Mouse (Mus musculus) midbrain, embryonic 10.5 days (tissue): ENCODE measurements around the gene Pin1rt1. TPM values are rescaled to one million over a fixed set of nuclear protein-coding genes. Genes with fewer than 3 reads are reported as not detected.

Experiments used
- DNase-seq: peaks from one replicate; pipeline ENCODE4 v3.0.0-alpha.2; 2017; ENCODE audit warnings: low spot score
- H3K27ac ChIP-seq: fragments of 300-500 bp; sonication (generic); replicated peaks from 2 replicates; pipeline ENCODE4 v1.5.1; 2016; ENCODE audit warnings: mild to moderate bottlenecking
- H3K27me3 ChIP-seq: fragments of 300-500 bp; sonication (generic); 2 replicates; pipeline ENCODE4 v1.6.1; 2016; ENCODE audit warnings: low read depth, mild to moderate bottlenecking; ENCODE audit not compliant: poor library complexity, severe bottlenecking
- H3K36me3 ChIP-seq: fragments of 300-500 bp; sonication (generic); 2 replicates; pipeline ENCODE4 v1.6.1; 2016; ENCODE audit warnings: mild to moderate bottlenecking, moderate library complexity
- H3K4me1 ChIP-seq: fragments of 300-500 bp; sonication (generic); 2 replicates; pipeline ENCODE4 v1.6.1; 2016
- H3K4me3 ChIP-seq: fragments of 300-500 bp; sonication (generic); 2 replicates; pipeline ENCODE4 v1.5.1; 2016; ENCODE audit warnings: mild to moderate bottlenecking, moderate library complexity
- H3K9me3 ChIP-seq: fragments of 300-500 bp; sonication (generic); replicated peaks from 2 replicates; pipeline ENCODE4 v1.6.1; 2016; ENCODE audit warnings: mild to moderate bottlenecking
- WGBS: fragments of 180-500 bp; shearing (Covaris S2); methylation state at CpG from one replicate; pipeline ENCODE4 v1.1.7; 2016; 5-methylcytosine and 5-hydroxymethylcytosine counted together
- polyA plus RNA-seq: library from polyadenylated mRNA; unstranded; fragments of >200 nt; fragmentation: Nextera tagmentation; extraction: Ambion mirVana; gene quantifications from 2 replicates; pipeline ENCODE4 v1.2.1, GENCODE M21; 2016

Pin1rt1 gene
- polyA plus RNA-seq, 1 experiment from 2014 or later, result not detected

DNA sequence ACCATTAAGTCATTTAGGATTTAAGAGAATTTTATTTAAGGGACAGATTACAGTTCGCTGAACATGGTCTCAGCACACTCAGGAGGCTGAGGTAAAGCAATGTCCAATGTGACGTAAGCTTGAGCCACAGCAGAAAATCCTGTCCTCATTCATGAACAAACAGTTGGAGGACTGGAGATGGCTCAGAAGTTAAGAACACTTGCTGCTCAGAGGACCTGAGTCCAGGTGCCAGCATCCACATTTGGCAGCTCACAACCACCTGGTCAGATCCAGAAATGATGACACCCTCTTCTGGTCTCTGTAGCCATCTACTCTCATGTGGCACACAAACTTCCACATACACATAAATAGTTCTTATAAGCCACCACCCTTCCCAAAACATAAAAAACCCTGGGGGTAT, 23.5 kb upstream of the Pin1rt1 start:
- WGBS, result 93% methylated on average over 2 of the region's 2 CpGs
- Histone ChIP-seq H3K36me3 (no peaks in the 10 kb centered on the region), H3K27ac (no peak overlapping the region), H3K27me3 (peaks cover 46% of the 10 kb centered on the region), H3K4me1 (peaks cover 24% of the 10 kb centered on the region), H3K4me3 (no peak overlapping the region), H3K9me3 (no peaks in the 10 kb centered on the region)
- DNase-seq, result no peak

DNA sequence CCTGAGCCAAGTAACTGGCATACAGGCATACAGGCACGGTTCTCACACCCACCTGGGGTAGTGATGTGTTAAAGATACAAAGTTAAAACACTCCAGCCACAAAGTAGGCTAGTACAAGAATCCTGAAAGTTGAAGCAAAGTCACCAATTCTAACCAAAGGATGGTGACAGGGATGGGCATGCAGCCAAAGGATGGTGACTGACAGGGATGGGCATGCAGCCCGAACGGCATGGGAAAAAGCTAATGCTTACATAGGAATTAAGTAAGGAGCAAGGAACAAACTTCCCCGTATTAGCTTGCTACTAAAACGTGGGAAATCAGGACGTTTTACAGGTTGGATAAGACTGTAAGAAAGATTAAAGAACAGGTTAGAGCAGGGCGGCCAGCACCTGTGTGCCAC, 20.1 kb upstream of the Pin1rt1 start:
- Histone ChIP-seq H3K36me3 (no peaks in the 10 kb centered on the region), H3K4me1 (peaks cover 6% of the 10 kb centered on the region), H3K27ac (no peak overlapping the region), H3K27me3 (peaks cover 17% of the 10 kb centered on the region), H3K4me3 (no peak overlapping the region), H3K9me3 (no peaks in the 10 kb centered on the region)
- DNase-seq, result no peak
- WGBS, result 83% methylated on average over 7 of the region's 7 CpGs

DNA sequence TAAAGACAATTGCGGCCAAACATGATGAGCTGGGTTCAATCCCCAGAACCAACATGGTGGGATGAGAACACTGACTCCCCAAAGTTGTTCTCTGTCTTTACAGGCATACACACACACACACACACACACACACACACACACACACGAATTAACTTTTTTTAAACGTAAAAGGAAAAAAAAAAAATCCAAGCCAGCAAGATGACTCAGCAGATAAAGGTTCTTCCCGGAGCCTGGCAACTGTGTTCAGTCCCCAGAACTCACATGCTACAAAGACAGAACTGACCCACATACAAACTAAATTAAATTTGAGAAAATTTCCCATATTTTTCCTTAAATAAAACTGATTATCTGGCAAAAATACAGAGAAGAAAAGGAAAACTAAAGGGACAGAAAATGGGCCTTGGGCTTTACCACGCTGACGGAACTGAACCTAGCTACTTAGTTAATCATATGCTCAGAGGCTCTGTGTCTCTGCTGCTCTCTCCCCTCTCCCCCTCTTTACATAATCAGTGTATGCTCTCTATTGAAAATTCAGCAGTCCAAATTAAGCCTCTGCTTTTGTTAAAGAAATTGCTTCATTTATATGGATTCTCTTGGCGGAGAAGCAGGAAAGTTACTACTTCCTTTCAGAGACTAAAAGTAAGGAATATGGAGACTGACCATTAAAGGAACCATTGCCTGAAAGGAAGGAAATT, 16.5 kb upstream of the Pin1rt1 start:
- no peaks in the 10 kb centered on the region for H3K27me3 ChIP-seq
- no peak overlapping the region for H3K4me3 ChIP-seq
- WGBS, result 80% methylated on average over 7 of the region's 7 CpGs
- no peaks in the 10 kb centered on the region for H3K9me3 ChIP-seq
- no peaks in the 10 kb centered on the region for H3K4me1 ChIP-seq
- no peaks in the 10 kb centered on the region for H3K36me3 ChIP-seq
- H3K27ac ChIP-seq, result no peak overlapping the region
- DNase-seq, result no peak

DNA sequence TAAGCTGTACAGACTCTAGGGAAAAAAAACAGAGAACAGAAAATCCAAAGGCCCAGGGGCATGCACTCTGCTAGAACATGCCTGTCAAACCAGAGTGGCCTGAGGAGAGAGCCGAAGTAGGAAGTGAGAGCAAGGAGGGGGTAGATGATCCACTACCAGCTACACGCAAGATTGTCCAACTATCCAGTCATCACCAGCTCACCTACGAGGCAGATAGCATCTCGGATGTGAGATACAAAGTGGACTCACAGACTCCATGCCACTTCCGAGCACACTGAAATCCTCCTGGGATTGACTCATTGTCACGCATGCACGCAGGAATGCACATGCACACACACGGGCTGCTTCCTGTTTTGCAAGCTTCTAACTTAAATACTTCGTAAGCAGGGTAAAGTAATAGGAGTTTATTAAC, 15.9 kb upstream of the Pin1rt1 start:
- no peaks in the 10 kb centered on the region for H3K4me1 ChIP-seq
- H3K27ac ChIP-seq, result no peak overlapping the region
- no peak overlapping the region for H3K4me3 ChIP-seq
- no peak for DNase-seq
- no peaks in the 10 kb centered on the region for H3K9me3 ChIP-seq
- 90% methylated on average over 9 of the region's 9 CpGs for WGBS
- no peaks in the 10 kb centered on the region for H3K27me3 ChIP-seq
- H3K36me3 ChIP-seq, result no peaks in the 10 kb centered on the region

DNA sequence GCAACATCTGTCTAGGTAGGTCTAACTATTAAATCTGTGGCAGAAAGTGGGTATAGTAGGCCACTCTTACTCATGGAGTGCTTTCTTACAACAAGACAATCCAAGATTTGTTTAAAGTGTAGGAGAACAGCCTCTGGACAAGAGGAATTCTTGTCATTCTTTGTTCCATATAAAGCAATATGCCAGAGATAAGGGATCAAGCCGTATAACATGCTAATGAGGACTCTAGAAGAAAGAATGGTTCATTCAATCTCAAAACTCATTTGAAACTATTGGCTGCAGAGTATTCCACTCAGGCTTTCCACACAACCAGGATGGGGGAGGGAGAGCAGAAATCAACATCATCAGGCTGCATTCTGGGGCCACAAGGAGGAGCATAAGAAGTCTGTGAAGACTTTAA, 11.2 kb upstream of the Pin1rt1 start:
- Histone ChIP-seq H3K27me3 (no peaks in the 10 kb centered on the region), H3K9me3 (no peaks in the 10 kb centered on the region), H3K4me3 (no peak overlapping the region), H3K36me3 (no peaks in the 10 kb centered on the region), H3K4me1 (no peaks in the 10 kb centered on the region), H3K27ac (no peak overlapping the region)
- no peak for DNase-seq
- 91% methylated on average over 1 of the region's 1 CpGs for WGBS

DNA sequence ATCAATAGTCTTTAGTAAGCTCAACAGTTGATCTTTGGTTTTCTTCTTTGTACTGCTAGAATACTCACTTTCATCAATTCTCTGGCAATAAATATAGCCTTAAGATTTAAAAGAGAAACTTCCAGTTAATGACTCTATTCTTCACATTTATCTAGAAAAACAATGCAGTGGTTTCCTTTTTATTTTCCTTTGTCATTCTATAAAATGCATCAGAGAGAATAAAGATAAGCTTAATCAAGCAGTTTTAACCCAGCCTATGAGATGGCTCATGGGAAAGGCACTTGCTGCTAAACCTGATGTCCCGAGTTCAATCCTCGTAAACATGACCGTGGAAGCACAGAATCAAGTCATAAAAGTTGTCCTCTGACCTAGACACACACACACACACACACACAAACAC, 5.8 kb upstream of the Pin1rt1 start:
- Histone ChIP-seq H3K9me3 (no peaks in the 10 kb centered on the region), H3K27me3 (no peaks in the 10 kb centered on the region), H3K4me1 (no peaks in the 10 kb centered on the region), H3K27ac (no peak overlapping the region), H3K4me3 (no peak overlapping the region), H3K36me3 (no peaks in the 10 kb centered on the region)
- no peak for DNase-seq
- 89% methylated on average over 3 of the region's 3 CpGs for WGBS

DNA sequence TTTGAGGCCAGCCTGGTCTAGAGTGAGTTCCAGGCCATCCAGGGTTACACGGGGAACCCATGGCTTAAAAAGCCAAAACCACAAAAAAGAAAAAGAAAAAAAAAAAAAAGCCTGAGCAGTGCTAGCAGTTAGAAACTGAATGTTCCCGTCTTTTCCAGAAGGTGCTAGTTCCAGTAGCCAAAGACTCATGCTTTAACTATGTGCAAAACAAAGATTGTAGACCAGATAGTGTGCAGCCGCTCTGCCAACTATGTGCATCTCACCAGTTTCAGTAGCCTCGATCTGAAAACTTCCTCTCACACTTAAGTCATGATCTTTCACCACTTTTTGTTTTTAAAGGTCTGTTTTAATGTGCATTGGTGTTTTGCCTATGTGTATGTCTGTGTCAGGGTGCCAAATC, 1.6 kb upstream of the Pin1rt1 start:
- Histone ChIP-seq H3K4me3 (no peak overlapping the region), H3K27me3 (peaks cover 9% of the 10 kb centered on the region; the same call in 1 of the 2 replicates), H3K9me3 (no peaks in the 10 kb centered on the region), H3K27ac (no peak overlapping the region), H3K36me3 (no peaks in the 10 kb centered on the region), H3K4me1 (peaks cover 9% of the 10 kb centered on the region)
- 87% methylated on average over 4 of the region's 4 CpGs for WGBS
- no peak for DNase-seq

DNA sequence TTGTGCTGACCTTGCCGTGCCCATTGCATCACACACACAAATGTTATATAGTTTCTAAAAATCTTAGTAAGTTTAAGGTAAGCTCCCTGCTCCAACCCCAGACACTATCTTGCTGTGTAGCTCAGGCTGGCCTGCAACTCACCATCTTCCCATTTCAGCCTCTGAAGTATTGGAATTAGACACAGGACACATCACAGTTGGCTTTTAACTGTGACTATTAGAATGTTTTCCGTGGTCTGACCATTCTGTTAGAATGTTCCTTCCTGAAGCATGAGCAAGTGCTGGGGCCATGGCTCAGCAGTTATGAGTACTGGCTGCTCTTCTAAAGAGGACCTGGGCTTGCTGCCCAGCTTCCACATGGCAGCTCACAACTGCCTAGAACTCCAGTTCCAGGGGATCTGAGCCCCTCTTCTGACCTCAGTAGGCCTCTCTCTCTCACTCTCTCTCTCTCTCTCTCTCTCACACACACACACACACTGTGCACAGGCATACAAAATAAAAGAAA, 1.1 kb upstream of the Pin1rt1 start:
- WGBS, result 92% methylated on average over 2 of the region's 2 CpGs
- no peaks in the 10 kb centered on the region for H3K36me3 ChIP-seq
- H3K4me3 ChIP-seq, result no peak overlapping the region
- H3K27me3 ChIP-seq, result peaks cover 9% of the 10 kb centered on the region; the same call in 1 of the 2 replicates
- no peaks in the 10 kb centered on the region for H3K9me3 ChIP-seq
- DNase-seq, result no peak
- H3K4me1 ChIP-seq, result peaks cover 14% of the 10 kb centered on the region
- H3K27ac ChIP-seq, result no peak overlapping the region

DNA sequence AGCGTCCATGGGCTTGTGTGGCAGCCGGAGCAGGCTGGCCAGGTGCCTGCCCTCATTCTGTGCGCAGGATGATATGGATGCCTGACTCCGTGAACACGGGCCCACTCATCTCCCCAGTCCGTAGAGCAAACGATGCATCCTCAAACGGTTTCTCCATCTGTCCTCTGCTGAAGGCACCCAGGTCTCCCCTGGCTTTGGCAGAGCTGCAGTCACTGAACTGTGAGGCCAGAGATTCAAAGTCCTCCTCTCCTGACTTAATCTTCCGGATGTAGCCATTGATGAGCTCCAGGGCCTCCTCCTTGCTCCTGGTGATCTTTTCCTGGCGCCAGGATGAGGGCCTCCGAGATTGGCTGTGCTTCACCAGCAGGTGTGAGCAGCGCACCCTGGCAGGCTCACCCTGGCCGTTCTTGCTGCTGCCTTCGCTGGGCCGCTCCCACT, 1.9 kb downstream of the Pin1rt1 start:
- no peak overlapping the region for H3K4me3 ChIP-seq
- no peaks in the 10 kb centered on the region for H3K36me3 ChIP-seq
- H3K4me1 ChIP-seq, result peaks cover 38% of the 10 kb centered on the region
- no peak for DNase-seq
- WGBS, result 30% methylated on average over 15 of the region's 15 CpGs
- peaks cover 9% of the 10 kb centered on the region; the same call in 1 of the 2 replicates for H3K27me3 ChIP-seq
- H3K9me3 ChIP-seq, result no peaks in the 10 kb centered on the region
- 0 out of 2 replicates have a peak overlapping the region, but pooled peaks have one; percentile 17 for H3K27ac ChIP-seq

DNA sequence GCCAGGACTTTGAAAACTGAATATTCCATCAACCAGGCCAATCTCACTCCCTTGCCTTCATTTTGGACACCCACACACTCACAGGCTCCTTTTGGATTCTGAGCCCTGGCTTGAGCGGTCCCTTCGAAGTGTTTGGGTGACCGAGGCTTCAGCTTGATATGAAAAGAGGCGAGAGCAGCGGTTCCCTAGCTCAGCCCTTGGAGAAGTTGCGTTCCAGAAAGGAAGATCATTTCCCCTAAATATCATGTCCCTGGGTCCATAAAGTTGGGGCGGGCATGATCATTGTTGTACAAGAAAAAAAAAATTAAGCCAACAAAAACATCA, 3.7 kb downstream of the Pin1rt1 start:
- 6% methylated on average over 7 of the region's 7 CpGs for WGBS
- H3K27ac ChIP-seq, result peak overlapping the region; percentile 98
- peaks cover 9% of the 10 kb centered on the region; the same call in 1 of the 2 replicates for H3K27me3 ChIP-seq
- peak overlapping the region; percentile 91 for H3K4me3 ChIP-seq
- H3K36me3 ChIP-seq, result peaks cover 10% of the 10 kb centered on the region; the same call in 1 of the 2 replicates
- peaks cover 38% of the 10 kb centered on the region for H3K4me1 ChIP-seq
- no peaks in the 10 kb centered on the region for H3K9me3 ChIP-seq
- no peak for DNase-seq

DNA sequence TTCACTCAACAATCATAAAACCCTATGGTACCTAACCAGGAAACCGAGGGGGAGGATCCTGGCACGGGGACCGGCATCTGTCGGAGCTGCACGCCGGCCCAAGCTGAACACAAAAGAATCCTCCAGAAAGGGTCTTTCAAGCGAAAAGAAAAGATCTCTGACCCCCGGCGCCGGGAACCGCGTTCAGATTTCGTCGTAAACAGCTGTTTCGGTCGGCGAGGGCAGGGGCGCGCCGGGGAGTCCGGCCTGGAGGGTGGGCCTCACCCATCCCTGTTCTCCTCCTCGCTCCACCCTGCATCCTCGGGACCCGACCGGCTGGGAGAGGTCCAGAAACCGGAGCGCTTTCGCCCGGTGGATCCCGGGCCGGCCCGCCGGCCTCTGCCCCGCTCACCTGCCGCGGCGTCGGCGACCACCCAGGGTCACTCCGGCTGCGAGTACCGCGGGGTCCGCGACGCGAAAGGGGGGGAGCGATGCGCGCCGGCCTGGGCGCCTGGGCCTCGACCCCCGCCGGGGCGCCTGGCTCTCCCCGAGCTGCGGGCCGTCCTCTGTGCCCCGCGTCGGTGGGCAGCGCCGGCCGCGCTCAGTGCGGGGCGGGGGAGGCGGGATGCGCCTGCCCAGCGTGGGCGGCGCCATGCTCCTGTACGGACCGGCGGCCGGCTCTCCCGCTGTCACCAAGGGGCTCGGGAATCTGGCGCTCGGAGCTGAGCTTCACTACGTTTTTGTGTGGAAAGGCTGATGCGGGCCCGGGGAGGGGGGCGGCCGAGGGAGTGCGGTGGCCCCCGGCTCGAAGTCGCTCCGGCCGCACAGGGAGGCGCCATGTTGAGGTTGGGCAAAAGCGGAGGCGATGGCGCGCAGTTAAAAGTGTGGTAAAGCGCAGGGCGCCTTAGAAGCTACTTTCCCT, 4.3 kb downstream of the Pin1rt1 start, which contains the start of gene Tcp11l1:
TSS of gene Tcp11l1 (minus strand) at position 585 of the 901 bp plus-strand sequence.
- H3K9me3 ChIP-seq, result no peaks in the 10 kb centered on the region
- under 1% methylated on average over 97 of the region's 99 CpGs for WGBS
- DNase-seq, result peak; percentile 78
- peaks cover 38% of the 10 kb centered on the region for H3K4me1 ChIP-seq
- H3K36me3 ChIP-seq, result peaks cover 10% of the 10 kb centered on the region; the same call in 1 of the 2 replicates
- peak within 1 kb of the TSS; percentile 91 for H3K4me3 ChIP-seq
- H3K27ac ChIP-seq, result peak within 1 kb of the TSS; percentile 98
- peaks cover 9% of the 10 kb centered on the region; the same call in 1 of the 2 replicates for H3K27me3 ChIP-seq

DNA sequence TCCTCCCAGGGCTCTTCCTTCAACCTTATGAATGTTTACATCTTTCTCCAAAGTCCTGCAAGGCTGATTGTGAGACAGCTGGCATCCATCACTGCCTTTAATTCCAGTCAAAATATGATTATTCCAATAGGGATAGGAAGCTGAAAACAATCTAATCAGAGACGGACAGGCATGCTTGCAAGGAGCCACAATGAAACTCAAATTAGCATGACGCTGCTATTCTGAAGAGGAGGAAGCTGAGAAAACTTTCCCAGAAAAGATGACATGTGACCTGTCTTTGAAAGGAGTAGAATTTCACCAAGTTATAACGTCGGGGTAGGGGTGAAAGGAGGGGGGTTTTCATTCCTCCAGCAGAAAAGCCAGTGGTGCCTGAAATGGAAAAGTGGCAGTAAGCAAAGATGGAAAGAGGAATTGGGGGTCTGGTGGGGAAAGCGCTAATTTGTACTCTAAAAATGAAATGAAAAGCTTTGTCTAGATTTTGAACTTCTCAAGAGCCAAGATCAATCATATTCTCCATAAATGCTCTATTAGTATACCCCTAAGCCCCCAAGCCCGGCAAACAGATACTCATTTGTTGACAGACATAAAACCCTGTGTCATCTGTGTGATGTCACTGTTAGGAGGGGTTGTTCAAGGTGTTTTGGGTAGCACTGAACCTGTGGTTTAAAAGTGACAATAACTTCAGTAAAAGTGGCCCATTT, 5.4 kb downstream of the Pin1rt1 start:
- no peak for DNase-seq
- peaks cover 38% of the 10 kb centered on the region for H3K4me1 ChIP-seq
- peak overlapping the region; percentile 91 for H3K4me3 ChIP-seq
- WGBS, result 32% methylated on average over 6 of the region's 6 CpGs
- peaks cover 13% of the 10 kb centered on the region for H3K36me3 ChIP-seq
- peaks cover 9% of the 10 kb centered on the region; the same call in 1 of the 2 replicates for H3K27me3 ChIP-seq
- H3K9me3 ChIP-seq, result no peaks in the 10 kb centered on the region
- peak overlapping the region; percentile 98 for H3K27ac ChIP-seq
